ENCODE assay signal across 23 mouse cellular contexts in genomic region chr13:114910629-114911028, GRCm38 (mm10).
"Had no signal": no experiment of that assay in that cellular context is flagged by ENCODE, and none has a peak within 500 bp of the region (broad histone marks: within the 10 kb centered on the region; RNA-seq: fewer than 3 reads in every experiment).

No protein-coding gene starts in this region.

- H3K4me3 ChIP-seq: kidney, embryonic 15.5 days; limb, embryonic 12.5 days; limb, embryonic 15.5 days; stomach, embryonic 15.5 days had no signal

- H3K36me3 ChIP-seq: kidney, embryonic 15.5 days; limb, embryonic 12.5 days; limb, embryonic 15.5 days; stomach, embryonic 15.5 days had no signal

- H3K9ac ChIP-seq: kidney, embryonic 15.5 days; limb, embryonic 12.5 days; limb, embryonic 15.5 days; liver, embryonic 14.5 days; liver, postnatal 0 days; lung, embryonic 14.5 days; stomach, embryonic 15.5 days had no signal

- DNase-seq: kidney, adult 11 months; kidney, adult 8-10 months; kidney, postnatal 10 days; kidney, postnatal 36 days; layer of hippocampus, postnatal 36 days; left cerebral cortex, postnatal 4 days; liver, postnatal 0 days; lung, embryonic 14.5 days; midbrain, embryonic 14.5 days; right cerebral cortex, adult 18-20 months; right cerebral cortex, postnatal 14 days; right cerebral cortex, postnatal 4 days; thymus, adult 18-20 months; thymus, postnatal 14 days; thymus, postnatal 4 days had no signal

- H3K4me2 ChIP-seq: kidney, embryonic 15.5 days; limb, embryonic 12.5 days; limb, embryonic 15.5 days; liver, embryonic 11.5 days; lung, embryonic 14.5 days; midbrain, embryonic 11.5 days; stomach, embryonic 15.5 days had no signal

- H3K4me1 ChIP-seq: kidney, embryonic 15.5 days; limb, embryonic 12.5 days; limb, embryonic 15.5 days; stomach, embryonic 15.5 days had no signal

- H3K9me3 ChIP-seq: kidney, embryonic 15.5 days; limb, embryonic 12.5 days; limb, embryonic 15.5 days; stomach, embryonic 15.5 days had no signal

- ATAC-seq: liver, postnatal 0 days; lung, postnatal 0 days had no signal

- H3K27me3 ChIP-seq: kidney, embryonic 15.5 days; limb, embryonic 12.5 days; limb, embryonic 15.5 days; stomach, embryonic 15.5 days had no signal

- H3K27ac ChIP-seq: kidney, embryonic 15.5 days; limb, embryonic 12.5 days; limb, embryonic 15.5 days; liver, embryonic 14.5 days; stomach, embryonic 15.5 days had no signal
